Comparison of ENCODE assay signal across 21 mouse cellular contexts in the genomic region with DNA sequence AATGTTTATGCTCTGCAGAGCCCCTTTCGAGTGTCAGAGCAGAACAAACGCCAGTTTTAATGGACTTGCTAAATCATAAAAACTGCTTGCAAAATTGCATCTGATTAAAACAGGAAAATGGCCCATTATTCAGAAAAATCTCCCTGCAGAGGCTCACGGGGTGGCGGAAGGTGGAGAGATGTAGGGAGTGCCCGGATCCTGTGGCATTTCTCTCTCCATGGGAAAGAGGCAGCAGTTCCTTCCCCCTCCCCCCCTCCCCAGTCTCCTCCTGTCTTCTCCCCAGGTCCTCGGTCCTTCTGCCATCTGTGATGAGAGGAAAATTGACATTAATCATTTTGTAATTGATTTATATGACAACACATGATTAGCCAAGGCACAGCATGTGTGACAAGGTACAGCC.
A peak's percentile ranks its signal among the peaks of the same experiment; 100 is the strongest.
DNase-seq lines count a peak whose midpoint lies in the region; ATAC-seq lines count a peak whose summit lies in the region.
"Had no signal": no experiment of that assay in that cellular context is flagged by ENCODE, and none has a peak within 500 bp of the region (broad histone marks: within the 10 kb centered on the region; RNA-seq: fewer than 3 reads in every experiment).

No protein-coding gene starts in this region.

- no peak for DNase-seq in hindbrain, embryonic 10.5 days (ENCODE audit: low spot score)
- no peak for DNase-seq in neural tube, embryonic 10.5 days (ENCODE audit: extremely low spot score, low spot score)
- DNase-seq in left cerebral cortex, adult 8-10 months (ENCODE audit: low spot score in 2 of 2) = no peak
- DNase-seq: adrenal gland, postnatal 36 days; cerebellum, adult 11 months; cerebellum, adult 9-11 months; gastrocnemius, postnatal 10 days; kidney, adult 9 months; kidney, postnatal 14 days; lung, postnatal 4 days; right cerebral cortex, postnatal 4 days; thymus, postnatal 14 days had no signal

- no peak overlapping the region for H3K4me2 ChIP-seq in hindbrain, embryonic 12.5 days (replicated peaks)
- H3K4me2 ChIP-seq in neural tube, embryonic 12.5 days (replicated peaks) = 0 out of 2 replicates have a peak overlapping the region, but pooled peaks have one; percentile 1
- peak overlapping the region; percentile 28; the same call in 1 of the 2 replicates for H3K4me2 ChIP-seq in limb, embryonic 12.5 days
- H3K4me2 ChIP-seq: limb, embryonic 15.5 days had no signal

- H3K9me3 ChIP-seq in hindbrain, embryonic 12.5 days (replicated peaks) = no peaks in the 10 kb centered on the region
- no peaks in the 10 kb centered on the region for H3K9me3 ChIP-seq in hindbrain, embryonic 10.5 days
- no peaks in the 10 kb centered on the region for H3K9me3 ChIP-seq in neural tube, embryonic 12.5 days
- H3K9me3 ChIP-seq in limb, embryonic 12.5 days = no peaks in the 10 kb centered on the region
- H3K9me3 ChIP-seq: embryonic facial prominence, embryonic 10.5 days; heart, embryonic 10.5 days; limb, embryonic 15.5 days had no signal

- H3K27me3 ChIP-seq in hindbrain, embryonic 12.5 days = peaks cover 8% of the 10 kb centered on the region; the same call in 1 of the 2 replicates
- peaks cover 2% of the 10 kb centered on the region for H3K27me3 ChIP-seq in hindbrain, embryonic 10.5 days (ENCODE audit: insufficient read depth, poor library complexity, severe bottlenecking)
- no peaks in the 10 kb centered on the region for H3K27me3 ChIP-seq in neural tube, embryonic 12.5 days (replicated peaks)
- no peaks in the 10 kb centered on the region for H3K27me3 ChIP-seq in limb, embryonic 12.5 days
- H3K27me3 ChIP-seq: limb, embryonic 15.5 days had no signal

- no peak overlapping the region for H3K4me3 ChIP-seq in hindbrain, embryonic 12.5 days
- H3K4me3 ChIP-seq in hindbrain, embryonic 10.5 days = no peak overlapping the region
- no peak overlapping the region for H3K4me3 ChIP-seq in neural tube, embryonic 12.5 days
- H3K4me3 ChIP-seq in limb, embryonic 12.5 days (replicated peaks) = no peak overlapping the region
- H3K4me3 ChIP-seq: embryonic facial prominence, embryonic 10.5 days; heart, embryonic 10.5 days; limb, embryonic 15.5 days; myocyte had no signal

- H3K9ac ChIP-seq in hindbrain, embryonic 12.5 days = no peak overlapping the region
- H3K9ac ChIP-seq in neural tube, embryonic 12.5 days = no peak overlapping the region
- H3K9ac ChIP-seq in limb, embryonic 12.5 days (replicated peaks) = no peak overlapping the region
- H3K9ac ChIP-seq: limb, embryonic 15.5 days had no signal

- 62% methylated on average over 6 of the region's 6 CpGs for WGBS in hindbrain, embryonic 12.5 days
- 62% methylated on average over 6 of the region's 6 CpGs for WGBS in hindbrain, embryonic 10.5 days
- WGBS in neural tube, embryonic 12.5 days = 22% methylated on average over 6 of the region's 6 CpGs
- WGBS in limb, embryonic 12.5 days = 19% methylated on average over 6 of the region's 6 CpGs

- no peaks in the 10 kb centered on the region for H3K36me3 ChIP-seq in hindbrain, embryonic 12.5 days
- H3K36me3 ChIP-seq in hindbrain, embryonic 10.5 days = no peaks in the 10 kb centered on the region
- H3K36me3 ChIP-seq in neural tube, embryonic 12.5 days = no peaks in the 10 kb centered on the region
- no peaks in the 10 kb centered on the region for H3K36me3 ChIP-seq in limb, embryonic 12.5 days
- H3K36me3 ChIP-seq: embryonic facial prominence, embryonic 10.5 days; heart, embryonic 10.5 days; limb, embryonic 15.5 days had no signal

- ATAC-seq in hindbrain, embryonic 12.5 days (ENCODE audit: low FRiP score) = no peak
- ATAC-seq in neural tube, embryonic 12.5 days (ENCODE audit: low FRiP score, low read depth) = no peak
- ATAC-seq in limb, embryonic 12.5 days (ENCODE audit: insufficient number of reproducible peaks, insufficient read depth, low FRiP score, low TSS enrichment, low read depth) = no peak
- ATAC-seq in frontal cortex, adult (ENCODE audit: low TSS enrichment) = no peak
- ATAC-seq: intestine, embryonic 16.5 days had no signal

- peaks cover 10% of the 10 kb centered on the region for H3K4me1 ChIP-seq in hindbrain, embryonic 12.5 days
- H3K4me1 ChIP-seq in hindbrain, embryonic 10.5 days (replicated peaks) = peaks cover 11% of the 10 kb centered on the region
- peaks cover 11% of the 10 kb centered on the region; the same call in 1 of the 2 replicates for H3K4me1 ChIP-seq in neural tube, embryonic 12.5 days
- peaks cover 22% of the 10 kb centered on the region for H3K4me1 ChIP-seq in limb, embryonic 12.5 days (replicated peaks)

- H3K27ac ChIP-seq in hindbrain, embryonic 12.5 days = peak overlapping the region; percentile 49; the same call in 1 of the 2 replicates
- no peak overlapping the region for H3K27ac ChIP-seq in hindbrain, embryonic 10.5 days
- no peak overlapping the region for H3K27ac ChIP-seq in neural tube, embryonic 12.5 days
- no peak overlapping the region for H3K27ac ChIP-seq in limb, embryonic 12.5 days
- H3K27ac ChIP-seq: embryonic facial prominence, embryonic 10.5 days; heart, embryonic 10.5 days; limb, embryonic 15.5 days had no signal
